Mouse (Mus musculus) cerebellum, adult 2 months (tissue): Measurements from ENCODE around the gene Stard10.

Source experiments
- CTCF ChIP-seq: fragments of 200-500 bp; IDR thresholded peaks from 2 replicates; pipeline ENCODE4 v1.5.1; 2011; ENCODE audit warnings: low read depth, mild to moderate bottlenecking, control low read depth, low read length, moderate library complexity, borderline replicate concordance; ENCODE audit not compliant: insufficient read depth
- POLR2A ChIP-seq: fragments of 200-500 bp; IDR thresholded peaks from 2 replicates; pipeline ENCODE4 v1.6.1; 2011; ENCODE audit warnings: low read length, control low read depth, borderline replicate concordance; ENCODE audit not compliant: insufficient read depth

DNA sequence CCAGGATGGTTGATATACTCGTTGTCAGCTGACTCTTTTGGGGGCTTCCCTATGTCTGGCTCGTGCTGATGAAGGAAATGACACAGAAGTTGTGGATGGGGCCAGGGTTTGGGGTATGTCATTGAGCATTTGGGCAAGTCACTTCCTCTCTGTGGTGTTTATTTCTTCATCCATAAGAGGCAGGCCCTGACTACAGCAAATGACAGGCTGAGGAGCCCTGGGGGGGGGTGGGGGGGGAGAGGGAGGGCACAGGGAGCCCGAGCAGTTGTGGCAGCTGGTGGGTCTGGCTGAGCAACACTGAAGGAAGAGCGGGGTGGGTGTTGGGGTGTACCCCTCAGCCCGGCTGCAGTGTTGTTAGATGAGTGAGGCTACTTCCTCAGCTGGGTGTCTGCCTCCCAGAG is 45.9 kb downstream of the Stard10 start:
- TF ChIP-seq CTCF (no peak), POLR2A (no peak)
